Mouse (Mus musculus): ENCODE results near the gene Zc2hc1c.

DNA sequence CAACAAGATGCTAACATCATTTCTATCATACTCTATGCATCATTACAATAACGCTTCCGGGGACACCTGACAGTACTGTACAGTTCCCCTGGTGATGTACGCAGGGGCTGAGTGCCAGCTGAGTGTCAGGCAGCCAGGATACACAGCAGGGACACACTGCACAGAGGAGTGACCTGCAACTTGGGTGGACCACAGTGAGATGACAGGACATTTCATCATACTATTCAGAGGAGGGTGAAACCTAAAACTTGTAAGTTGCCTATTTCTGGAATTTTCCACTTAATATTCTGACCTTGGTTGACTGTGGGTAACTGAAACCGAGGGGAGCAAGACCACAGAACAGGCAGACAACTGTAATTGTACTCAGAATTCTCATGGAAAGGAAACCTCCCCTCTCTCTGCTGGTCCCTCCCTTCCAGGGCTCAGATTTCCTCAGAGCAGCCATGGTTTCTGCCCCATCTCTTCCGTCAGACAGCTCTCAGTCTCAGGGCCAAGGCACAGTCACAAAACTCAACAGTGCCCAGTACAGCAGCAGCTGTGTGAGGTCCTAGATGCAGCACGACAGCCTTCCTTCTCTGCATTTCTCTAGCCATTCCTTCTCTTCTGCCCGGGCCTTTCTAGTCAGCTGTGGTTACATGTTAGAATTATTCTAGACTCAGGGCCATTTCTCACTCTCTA lies 32.2 kb upstream of the Zc2hc1c start:
- TF ChIP-seq POLR2A (IDR thresholded peaks at IDR 0.05; ENCODE audit: extremely low read depth, insufficient read depth, low read length) = no peak
- no peak for TF ChIP-seq CTCF (IDR thresholded peaks at IDR 0.05; ENCODE audit: low read depth, low read length)
